Mouse (Mus musculus): Measurements from ENCODE around the gene Tex45. TPM values are rescaled to one million over a fixed set of nuclear protein-coding genes. Genes with fewer than 3 reads are reported as not detected.

The Tex45 gene
- total RNA-seq, 2 experiments from 2014 or later: 0.17 to 0.21 TPM

DNA sequence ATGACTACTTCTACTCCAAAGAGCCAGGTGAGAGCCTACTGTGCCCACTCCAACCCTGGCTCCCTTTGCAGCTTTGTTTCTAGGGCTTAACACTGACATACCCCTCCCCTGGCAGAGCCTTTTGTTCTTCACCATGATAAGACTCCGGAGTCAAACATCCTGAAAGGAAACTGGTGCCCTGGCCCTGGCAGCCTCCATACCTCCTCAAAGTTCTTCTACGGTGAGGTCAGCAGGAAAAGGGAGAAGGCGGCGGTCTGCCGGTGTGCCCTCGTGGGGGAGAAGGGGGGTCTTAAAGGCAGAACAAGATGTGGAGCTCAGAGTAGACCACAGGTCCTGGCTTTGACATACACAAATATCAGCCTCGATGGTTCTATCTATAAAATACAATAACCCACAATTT lies 12.9 kb downstream of the Tex45 start:
- no peak for ATAC-seq (replicated peaks; ENCODE audit: poor library complexity)

DNA sequence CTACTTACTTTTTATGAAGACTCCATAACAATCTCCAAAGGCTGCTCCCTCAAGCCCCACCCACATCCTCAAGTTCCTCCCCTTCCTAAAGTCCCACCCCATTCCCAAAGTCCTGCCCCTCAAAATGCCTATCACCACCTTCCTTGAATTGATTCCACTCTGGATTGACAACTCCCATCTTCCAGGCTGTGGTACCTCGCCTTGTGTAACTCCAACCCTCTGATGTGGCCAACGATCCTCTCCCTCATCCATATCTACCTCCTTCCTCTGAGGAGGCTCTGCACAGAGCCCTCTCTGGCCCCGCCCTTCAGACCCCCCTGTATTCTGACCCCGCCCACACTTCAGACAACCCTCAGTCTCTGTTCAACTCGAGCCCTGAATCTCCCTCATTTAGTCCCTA lies 14.5 kb downstream of the Tex45 start:
- no peak for ATAC-seq (replicated peaks; ENCODE audit: poor library complexity)

DNA sequence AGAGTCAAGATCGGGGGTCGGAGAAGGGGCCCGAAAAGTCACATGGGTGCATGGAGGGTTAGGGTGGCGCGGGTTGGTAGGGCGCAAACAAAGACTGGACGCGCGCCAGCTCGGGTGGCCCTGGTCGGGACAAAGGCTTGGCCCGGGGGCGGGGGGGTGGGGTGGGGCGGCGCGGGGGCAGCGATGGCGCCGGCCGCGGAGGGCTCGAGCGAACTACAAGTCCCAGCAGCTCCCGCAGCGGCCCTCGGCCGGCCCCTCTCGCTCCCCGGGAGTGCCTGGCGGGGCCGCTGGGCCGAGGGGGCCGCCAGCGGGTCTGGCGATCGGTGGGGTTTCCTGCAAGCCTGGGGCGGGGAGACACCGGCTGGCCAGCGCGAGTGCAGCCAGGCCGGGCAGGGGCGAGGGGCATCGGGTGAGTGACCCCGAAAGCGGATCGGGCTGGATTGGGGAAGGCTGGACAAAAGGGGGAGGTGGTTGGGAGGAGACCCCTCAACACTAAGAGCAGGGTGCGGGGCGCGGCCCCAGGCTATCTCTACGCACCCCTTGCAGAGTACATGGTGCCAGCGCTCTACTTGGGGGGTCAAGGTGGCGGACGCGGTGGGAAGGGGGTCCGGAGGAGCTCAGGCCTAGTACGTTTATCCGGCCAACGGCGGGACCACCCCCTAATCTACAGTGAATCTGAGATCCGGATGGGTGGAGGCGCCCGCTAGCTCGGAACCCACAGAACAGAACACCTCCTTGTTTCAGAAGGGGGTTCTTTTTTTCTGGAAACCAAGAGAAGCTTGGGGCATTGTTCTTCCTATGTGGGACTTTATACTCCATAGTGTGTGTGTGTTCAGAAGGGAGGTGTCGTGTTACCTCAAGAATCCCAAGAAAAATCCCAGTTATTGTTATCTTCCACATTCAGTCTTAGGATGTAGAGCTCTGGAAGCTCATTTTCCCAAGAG lies 22.5 kb downstream of the Tex45 start, which contains the start of gene Zfp358:
TSS of gene Zfp358 (plus strand) at position 238 of the 944 bp plus-strand sequence.
- peak; percentile 85 for ATAC-seq (replicated peaks; ENCODE audit: poor library complexity)

DNA sequence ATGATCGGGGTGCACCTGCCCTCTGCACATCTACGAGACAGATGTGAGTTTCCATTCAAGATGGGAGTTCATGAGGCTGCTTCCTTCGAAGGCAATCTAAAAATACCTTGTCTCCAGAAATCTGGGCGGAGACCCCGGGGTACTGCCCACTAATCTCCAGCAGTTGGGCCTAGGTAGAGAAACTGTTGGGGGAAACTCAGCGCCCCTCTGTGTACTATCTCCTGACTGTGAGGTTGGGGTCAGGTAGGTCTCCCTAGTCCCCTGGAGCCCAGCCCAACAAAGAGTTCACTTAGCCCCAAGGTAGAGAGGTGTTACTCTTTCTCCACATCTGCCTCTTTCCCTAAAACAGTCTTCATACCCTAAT lies 23.2 kb downstream of the Tex45 start:
- no peak for ATAC-seq (replicated peaks; ENCODE audit: poor library complexity)

DNA sequence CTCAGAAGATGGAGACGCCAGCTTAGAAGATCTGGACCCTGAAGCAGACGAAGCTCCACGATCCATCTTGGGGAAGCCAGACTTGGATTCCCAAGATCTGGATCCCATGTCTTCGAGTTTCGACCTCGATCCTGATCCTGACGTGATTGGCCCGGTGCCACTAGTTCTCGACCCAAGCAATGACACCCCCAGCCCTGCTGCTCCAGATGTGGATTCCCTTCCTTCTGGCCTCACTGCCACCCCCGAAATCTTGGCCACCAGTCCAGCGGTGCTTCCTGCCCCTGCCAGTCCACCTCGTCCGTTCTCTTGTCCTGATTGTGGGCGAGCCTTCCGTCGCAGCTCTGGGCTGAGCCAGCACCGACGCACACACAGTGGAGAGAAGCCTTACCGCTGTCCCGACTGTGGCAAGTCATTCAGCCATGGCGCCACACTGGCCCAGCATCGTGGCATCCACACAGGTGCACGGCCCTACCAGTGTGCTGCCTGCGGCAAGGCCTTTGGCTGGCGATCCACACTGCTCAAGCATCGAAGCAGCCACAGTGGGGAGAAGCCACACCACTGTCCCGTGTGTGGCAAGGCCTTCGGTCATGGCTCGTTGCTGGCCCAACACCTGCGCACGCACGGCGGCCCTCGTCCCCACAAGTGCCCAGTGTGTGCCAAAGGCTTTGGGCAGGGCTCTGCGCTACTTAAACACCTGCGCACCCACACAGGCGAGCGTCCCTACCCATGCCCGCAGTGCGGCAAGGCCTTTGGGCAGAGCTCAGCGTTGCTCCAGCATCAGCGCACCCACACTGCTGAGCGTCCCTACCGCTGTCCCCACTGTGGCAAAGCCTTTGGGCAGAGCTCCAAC lies 25.1 kb downstream of the Tex45 start:
- ATAC-seq (replicated peaks; ENCODE audit: poor library complexity): no peak

DNA sequence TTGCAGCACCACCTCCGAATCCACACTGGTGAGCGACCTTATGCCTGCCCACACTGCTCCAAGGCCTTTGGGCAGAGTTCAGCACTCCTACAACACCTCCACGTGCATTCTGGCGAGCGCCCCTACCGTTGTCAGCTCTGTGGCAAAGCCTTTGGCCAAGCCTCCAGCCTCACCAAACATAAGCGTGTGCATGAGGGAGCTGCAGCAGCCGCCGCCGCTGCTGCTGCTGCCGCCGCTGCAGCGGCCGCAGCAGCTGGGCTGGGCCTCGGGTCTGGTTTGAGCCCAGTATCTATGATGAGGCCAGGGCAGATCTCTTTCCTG lies 25.7 kb downstream of the Tex45 start:
- no peak for ATAC-seq (replicated peaks; ENCODE audit: poor library complexity)

DNA sequence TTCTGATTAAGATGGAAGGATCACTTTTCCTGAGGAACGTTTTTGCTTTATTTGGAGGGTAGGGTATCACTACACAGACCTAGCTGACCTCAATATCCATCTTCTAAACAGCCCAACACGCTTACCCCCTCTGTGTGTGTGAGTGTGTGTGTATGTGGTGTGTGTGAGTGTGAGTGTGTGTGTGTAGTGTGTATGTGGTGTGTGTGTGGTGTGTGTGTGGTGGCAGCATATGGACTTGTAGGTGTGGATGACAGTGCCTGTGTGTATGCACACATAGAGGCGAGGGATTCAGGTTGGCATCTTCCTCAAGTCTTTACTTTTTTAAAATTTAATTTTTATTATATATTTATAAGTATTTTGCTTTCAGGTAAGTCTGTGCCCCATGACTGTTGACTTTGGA lies 27.9 kb downstream of the Tex45 start:
- ATAC-seq (replicated peaks; ENCODE audit: poor library complexity): no peak

DNA sequence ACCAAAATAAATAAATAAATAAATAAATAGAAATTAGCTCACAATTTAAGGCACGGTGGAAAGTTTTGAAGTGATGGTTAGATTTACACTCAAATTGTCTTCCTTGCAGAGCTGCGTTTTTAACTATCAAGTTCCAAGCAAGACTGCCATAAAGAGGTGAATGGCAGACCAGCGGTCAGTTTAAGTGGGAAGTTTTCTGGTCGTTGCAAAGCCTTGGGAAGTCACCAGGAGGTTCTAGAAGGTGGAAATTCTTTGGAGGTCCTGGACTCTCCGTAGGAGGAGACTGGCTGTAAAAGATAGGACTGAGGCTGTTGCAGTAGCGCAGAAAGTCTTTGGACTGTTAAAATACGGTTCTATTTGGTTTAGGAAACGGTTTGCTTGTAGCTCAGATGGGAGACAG lies 29.1 kb downstream of the Tex45 start:
- ATAC-seq (replicated peaks; ENCODE audit: poor library complexity): peak; percentile 36

DNA sequence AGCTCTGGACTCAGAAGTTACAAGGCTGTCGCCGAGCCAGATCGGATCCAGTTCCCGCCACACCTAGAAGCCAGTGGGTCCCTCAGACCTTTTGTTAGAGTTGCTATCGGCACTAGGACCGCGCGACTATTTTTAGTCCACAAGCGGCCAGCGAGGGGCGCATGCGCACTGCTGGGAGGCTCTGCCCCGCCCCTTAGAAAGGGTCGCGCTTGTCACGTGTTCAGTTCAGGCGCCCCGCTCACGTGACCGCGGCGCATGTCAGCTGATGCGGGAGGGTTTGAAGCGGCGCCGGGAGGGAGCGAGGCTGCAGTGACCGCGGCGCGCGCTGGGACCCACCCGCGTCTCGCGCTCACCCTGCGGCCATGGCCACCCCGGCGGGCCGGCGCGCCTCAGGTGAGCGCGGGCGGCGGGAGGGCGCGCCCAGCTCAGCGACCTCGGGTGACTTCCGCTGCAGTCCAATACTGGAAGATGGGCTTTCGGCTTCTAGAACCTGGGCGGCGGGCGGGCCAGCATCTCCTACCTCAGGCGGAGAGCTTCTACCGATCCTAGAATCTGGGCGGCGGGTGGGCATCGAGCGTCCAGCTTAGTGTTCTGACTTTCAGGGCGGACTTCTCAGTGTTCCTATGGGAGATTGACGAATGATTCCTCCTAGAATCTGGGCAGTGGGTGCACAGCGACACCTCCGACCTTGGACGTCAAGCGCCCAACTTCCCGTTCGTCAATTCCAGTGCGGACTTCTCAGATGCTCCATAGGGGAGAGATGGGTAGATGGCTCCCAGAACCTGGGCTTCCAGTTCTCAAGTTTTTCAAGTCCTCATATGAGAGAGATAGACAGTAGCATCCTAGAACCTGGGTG lies 29.8 kb downstream of the Tex45 start, which contains the start of gene Mcoln1:
TSS of gene Mcoln1 (plus strand) at position 223 of the 856 bp plus-strand sequence.
- peak; percentile 83 for ATAC-seq (replicated peaks; ENCODE audit: poor library complexity)

DNA sequence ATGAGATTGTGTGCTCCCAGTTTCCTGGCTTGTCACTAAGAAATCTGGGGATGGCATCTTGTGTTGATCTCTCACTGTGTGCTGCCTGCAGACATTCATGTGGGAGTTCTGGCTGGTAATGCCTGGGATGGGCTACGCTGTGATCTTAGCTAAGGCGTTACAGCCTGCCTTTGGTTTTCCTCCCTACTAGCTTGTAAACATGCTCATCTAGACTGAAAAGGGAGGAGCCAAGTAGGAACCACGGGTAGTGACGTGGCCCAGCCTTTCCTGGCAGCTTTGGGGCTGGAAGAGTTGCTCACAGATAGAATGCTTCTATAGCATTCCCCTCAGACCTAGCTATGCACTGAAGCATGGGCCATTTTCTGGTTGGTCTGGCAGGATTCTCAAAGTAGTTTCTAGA lies 31.6 kb downstream of the Tex45 start:
- ATAC-seq (replicated peaks; ENCODE audit: poor library complexity): no peak

DNA sequence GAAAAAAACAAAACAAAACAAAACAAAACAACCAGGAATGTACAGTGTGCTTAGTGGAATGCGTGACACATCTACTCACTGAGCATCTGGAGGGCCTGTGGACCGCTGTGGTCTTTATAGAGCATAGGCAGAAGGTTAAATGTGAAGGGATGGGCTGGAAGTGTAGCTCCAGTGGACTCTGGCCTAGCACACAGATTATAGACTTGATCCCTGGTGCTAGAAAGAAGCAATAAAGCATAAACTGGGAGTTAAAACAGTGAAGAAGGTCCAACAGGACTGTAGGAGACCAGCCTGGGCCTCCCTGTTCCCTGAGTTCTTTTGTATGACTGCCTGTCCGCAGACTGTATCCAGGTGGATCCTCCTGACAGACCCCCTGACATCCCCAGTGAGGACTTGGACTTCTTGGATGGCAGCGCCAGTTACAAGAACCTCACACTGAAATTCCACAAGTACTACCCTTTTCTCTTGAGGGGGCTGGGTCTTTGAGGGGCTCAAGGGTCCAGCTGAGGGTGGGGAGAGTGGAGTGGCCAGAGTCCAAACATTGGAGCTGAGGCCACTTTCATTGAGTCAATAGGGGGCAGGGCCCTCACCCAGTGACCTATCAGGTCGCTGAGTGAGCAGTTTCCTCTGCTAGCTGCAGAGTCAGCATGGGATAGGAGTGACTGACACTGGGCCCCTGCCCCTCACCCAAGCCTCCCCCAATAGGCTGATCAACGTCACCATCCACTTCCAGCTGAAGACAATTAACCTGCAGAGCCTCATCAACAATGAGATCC lies 37.5 kb downstream of the Tex45 start:
- no peak for ATAC-seq (replicated peaks; ENCODE audit: poor library complexity)

DNA sequence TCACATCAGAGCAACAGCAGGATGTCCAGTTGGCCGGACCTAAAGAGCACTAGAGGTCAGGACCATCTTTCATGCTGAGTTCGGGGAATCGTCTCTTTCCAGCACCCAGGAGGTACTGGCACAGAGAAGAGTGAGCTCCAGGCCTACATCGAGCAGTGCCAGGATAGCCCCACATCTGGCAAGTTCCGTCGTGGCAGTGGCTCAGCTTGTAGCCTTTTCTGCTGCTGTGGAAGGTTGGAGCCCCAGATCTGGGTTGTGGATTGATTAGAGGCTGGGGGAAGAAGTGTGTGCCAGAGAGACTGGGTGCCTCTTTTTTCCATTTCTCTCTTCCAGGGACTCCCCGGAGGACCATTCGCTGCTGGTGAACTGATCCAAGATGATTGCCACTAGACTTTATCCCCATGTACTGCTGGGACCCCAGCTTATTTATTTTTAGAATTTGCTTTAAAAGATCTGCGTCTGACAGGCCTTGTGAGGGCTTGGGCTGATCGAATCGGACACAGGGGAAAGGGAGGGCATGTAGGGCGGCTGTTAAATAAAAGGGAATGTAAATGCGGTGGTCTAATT lies 44.1 kb downstream of the Tex45 start:
- ATAC-seq (replicated peaks; ENCODE audit: poor library complexity): no peak

DNA sequence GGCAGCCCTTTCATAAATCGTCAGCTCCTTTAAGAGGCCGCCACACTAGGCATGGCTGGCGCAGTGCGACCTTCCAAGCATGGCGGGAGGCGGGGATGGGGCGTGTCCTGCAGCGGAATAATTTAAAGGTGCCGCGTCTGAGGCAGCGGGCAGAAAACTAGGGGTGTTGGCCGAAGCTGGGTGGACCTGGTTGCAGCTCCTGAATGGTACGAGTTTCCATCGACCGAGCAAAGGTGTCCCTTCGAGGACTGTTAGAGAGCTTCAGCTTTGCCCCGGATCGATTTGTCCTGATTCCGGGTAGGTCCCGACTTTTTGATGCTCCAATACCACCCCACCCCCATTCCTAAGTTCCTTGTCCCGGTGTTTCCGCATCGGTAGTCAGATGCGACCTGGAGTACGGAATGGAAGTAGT lies 44.6 kb downstream of the Tex45 start, which contains the start of gene Pnpla6:
TSS of gene Pnpla6 (plus strand) at position 125 of the 412 bp plus-strand sequence.
- peak; percentile 65 for ATAC-seq (replicated peaks; ENCODE audit: poor library complexity)

DNA sequence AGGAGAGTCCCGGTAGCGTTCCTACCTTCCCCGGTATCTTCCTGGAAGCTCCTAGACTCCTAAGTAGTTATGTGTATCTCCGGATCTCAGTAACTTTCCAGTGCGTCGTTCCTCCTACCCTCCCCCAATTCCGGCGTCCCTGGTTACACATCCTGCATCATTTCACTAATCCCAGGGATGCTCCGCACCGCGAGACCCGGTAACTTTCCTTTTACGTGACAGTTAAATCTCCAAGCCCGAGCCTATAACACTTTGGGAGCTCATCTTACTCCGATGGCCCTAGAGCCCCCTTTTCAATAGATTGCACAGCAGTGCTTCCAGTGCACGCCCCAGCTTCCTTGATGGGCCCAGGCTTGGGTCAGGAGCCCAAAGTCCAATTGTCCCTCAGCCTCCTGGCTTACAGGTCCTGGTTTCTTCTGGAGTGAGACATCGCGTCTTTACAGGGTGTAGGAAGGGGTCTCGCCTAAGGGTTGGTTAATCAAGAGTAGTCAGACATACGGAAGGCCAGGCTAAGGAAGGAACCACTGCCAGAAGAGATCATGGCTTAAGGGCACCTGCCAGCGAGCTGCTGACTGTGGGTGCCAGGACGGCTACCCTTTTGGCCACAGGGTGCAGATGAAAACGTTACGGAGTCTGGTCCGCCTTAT lies 45.2 kb downstream of the Tex45 start:
- peak; percentile 40 for ATAC-seq (replicated peaks; ENCODE audit: poor library complexity)

DNA sequence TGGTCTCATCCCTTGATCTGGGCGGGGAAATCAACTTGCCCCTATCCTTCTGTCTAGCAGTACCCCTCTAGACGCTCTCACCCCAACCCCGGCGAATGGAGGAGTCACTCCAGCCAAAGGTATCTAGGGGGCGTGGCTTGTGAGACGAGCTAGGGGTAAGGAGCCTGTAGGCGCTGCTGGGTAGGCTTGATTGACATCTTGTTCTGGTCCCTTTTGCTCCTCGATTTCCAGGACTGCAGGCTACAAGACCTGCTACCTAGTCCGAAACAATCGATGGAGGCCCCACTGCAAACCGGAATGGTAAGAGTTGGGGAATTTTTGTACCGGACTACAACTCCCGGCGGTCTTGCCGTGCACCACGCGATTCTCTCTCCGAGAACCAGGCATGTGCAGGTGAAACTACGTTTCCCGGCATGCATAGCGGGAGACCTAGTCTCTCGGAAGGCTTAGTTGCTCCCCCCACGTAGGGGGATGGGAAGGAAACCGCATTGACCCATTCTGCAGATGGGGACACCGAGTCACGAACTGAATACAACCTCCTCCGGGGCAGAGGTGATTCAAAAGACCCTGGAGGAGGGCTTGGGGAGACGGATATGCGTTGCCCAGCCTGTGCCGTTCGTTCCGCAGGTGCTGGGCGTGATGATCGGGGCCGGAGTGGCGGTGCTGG lies 45.9 kb downstream of the Tex45 start:
- ATAC-seq (replicated peaks; ENCODE audit: poor library complexity): peak; percentile 81

DNA sequence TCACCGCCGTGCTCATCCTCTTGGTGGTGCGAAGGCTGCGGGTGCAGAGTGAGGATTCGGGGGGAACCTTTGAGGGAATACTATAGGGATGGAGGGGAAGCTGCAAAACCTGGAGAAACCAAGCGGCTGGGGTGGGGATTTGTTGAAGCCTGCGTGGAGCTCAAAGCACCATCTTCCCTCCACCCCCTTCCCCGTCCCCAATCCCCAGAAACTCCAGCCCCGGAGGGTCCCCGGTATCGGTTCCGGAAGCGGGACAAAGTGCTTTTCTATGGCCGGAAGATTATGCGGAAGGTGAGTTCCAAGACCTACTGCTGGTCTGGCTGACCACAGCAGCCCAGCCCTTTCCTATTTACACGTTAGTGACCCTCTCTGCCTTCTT lies 46.4 kb downstream of the Tex45 start:
- ATAC-seq (replicated peaks; ENCODE audit: poor library complexity): peak; percentile 4; the same call in 1 of the 2 replicates

DNA sequence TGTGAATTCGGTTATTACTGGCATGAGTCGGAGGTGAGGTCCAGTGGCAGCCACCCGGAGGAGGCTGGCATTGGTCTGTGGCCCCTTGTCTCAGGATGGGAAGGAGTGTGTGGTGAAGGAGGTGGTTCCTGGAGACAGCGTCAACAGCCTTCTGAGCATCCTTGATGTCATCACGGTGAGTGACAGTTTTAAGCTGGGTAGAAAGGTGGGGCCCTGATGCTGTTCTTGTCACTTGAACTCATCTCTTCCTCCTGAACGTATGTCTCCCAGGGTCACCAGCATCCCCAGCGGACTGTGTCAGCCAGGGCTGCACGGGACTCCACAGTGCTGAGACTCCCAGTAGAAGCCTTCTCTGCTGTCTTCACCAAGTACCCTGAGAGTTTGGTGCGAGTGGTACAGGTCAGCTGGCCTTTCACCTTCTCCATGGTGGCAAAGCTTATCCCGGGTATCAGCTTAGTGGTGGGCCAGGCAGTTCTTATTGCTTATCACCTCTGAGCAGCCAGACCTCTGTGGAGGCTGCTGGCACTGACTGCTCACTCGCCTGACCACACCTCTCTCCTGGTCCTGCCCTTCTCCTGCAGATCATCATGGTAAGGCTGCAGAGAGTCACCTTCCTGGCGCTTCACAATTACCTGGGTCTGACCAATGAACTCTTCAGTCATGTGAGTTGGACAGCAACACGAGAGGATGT lies 51.5 kb downstream of the Tex45 start:
- peak; percentile 93 for ATAC-seq (replicated peaks; ENCODE audit: poor library complexity)

DNA sequence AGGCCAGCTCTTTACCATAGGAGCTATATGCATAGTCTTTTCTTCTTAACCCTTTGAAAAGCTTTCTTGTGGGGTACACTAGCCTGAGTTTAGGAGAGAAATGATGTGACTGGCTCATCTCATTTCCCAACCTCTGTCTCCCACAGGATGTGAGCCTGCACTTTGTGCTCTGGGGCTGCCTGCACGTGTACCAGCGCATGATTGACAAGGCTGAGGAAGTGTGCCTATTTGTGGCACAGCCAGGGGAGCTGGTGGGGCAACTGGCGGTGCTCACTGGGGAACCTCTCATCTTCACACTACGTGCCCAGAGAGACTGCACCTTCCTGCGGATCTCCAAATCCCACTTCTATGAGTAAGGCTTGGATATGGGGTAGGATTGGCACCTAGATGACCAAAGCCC lies 60.2 kb downstream of the Tex45 start:
- peak; percentile 75 for ATAC-seq (replicated peaks; ENCODE audit: poor library complexity)

All from megakaryocyte progenitor cell, adult 5-6 weeks (primary cell).